8 mouse cellular contexts compared by ENCODE assay signal in the genomic region with DNA sequence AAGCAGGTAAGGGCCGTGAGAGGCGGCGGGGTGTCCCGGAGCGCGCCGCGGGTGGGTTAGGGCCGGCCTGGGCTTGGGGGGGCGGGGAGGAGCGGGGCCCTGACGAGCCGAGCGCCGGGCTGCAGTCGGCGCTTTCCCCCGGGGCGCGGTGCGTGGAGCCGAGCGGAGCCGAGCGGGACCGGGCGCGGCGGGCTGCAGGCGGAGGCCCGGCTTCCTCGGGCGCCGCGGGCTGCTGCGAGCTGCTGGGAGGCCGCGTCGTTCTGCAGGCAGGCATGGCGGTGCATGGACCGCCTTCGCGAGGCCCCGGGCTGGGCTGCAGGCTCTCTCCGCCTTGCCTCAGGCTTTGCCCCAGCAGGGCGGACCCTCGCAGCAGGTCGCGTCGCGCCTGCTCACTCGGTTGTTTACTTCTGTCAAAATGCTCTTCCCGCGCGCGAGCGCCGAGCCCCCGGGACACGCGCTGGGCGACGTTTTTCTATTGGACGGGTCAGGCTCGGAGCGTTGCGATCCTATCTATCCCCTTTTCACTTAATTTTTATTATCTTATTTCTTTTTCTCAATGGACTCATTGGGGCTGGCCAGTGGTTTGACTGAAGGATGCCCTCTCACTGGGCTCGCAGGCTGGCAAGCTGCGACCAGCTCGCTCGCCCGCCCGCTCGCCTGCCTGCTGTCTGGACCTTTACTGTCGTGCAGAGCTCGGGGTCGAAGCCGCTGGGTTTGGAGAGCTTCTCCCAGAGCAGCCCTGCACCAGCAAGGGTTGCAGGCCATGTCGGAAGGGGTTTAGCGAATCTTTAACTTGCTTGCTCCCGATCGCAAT. TPM values are rescaled to one million over a fixed set of nuclear protein-coding genes. Genes with fewer than 3 reads are reported as not detected.
DNase-seq lines count a peak whose midpoint lies in the region; ATAC-seq and TF ChIP-seq lines count a peak whose summit lies in the region.

No protein-coding gene starts in this region.

- ATAC-seq in embryonic facial prominence, embryonic 13.5 days (ENCODE audit: insufficient number of reproducible peaks, insufficient read depth, low FRiP score, low TSS enrichment, low read depth), result peak; percentile 73
- peak; percentile 71 for ATAC-seq in kidney, postnatal 0 days (replicated peaks; ENCODE audit: low FRiP score, low read depth)
- ATAC-seq in liver, embryonic 13.5 days (ENCODE audit: low read depth), result peak; percentile 75
- peak; percentile 77 for ATAC-seq in stomach, embryonic 16.5 days (ENCODE audit: insufficient read depth, low FRiP score)

- TF ChIP-seq EP300 in CH12.LX (IDR thresholded peaks at IDR 0.05; ENCODE audit: low read length), result no peak

- peaks cover 13 to 24% of the 10 kb centered on the region in 2 experiments for H3K36me3 ChIP-seq in CH12.LX (replicated peaks in 1 of 2; ENCODE audit: control insufficient read depth in 1 of 2, insufficient read depth in 1 of 2, low read length in 1 of 2)
- peaks cover 19% of the 10 kb centered on the region for H3K36me3 ChIP-seq in embryonic facial prominence, embryonic 13.5 days
- peaks cover 25% of the 10 kb centered on the region for H3K36me3 ChIP-seq in heart, embryonic 10.5 days
- H3K36me3 ChIP-seq in kidney, postnatal 0 days (ENCODE audit: insufficient read depth, low read length), result 0 out of 2 replicates have a peak, but pooled peaks cover 5% of the 10 kb centered on the region
- peaks cover 30% of the 10 kb centered on the region for H3K36me3 ChIP-seq in liver, embryonic 13.5 days
- H3K36me3 ChIP-seq in stomach, embryonic 16.5 days (ENCODE audit: control insufficient read depth, insufficient read depth, low read length), result 0 out of 2 replicates have a peak, but pooled peaks cover 4% of the 10 kb centered on the region

- H3K9ac ChIP-seq in CH12.LX (ENCODE audit: insufficient read depth, low read depth), result peak overlapping the region; percentile 89
- peak overlapping the region; percentile 96 for H3K9ac ChIP-seq in embryonic facial prominence, embryonic 13.5 days
- H3K9ac ChIP-seq in kidney, postnatal 0 days (ENCODE audit: low read depth, low read length), result peak overlapping the region; percentile 95
- H3K9ac ChIP-seq in liver, embryonic 13.5 days, result peak overlapping the region; percentile 97
- peak overlapping the region; percentile 98 for H3K9ac ChIP-seq in stomach, embryonic 16.5 days (ENCODE audit: low read length)

- H3K27me3 ChIP-seq in CH12.LX (replicated peaks), result no peaks in the 10 kb centered on the region
- no peaks in the 10 kb centered on the region for H3K27me3 ChIP-seq in embryonic facial prominence, embryonic 13.5 days
- H3K27me3 ChIP-seq in heart, embryonic 10.5 days (ENCODE audit: insufficient read depth, poor library complexity, severe bottlenecking), result no peaks in the 10 kb centered on the region
- no peaks in the 10 kb centered on the region for H3K27me3 ChIP-seq in kidney, postnatal 0 days (ENCODE audit: insufficient read depth, low read length)
- no peaks in the 10 kb centered on the region for H3K27me3 ChIP-seq in liver, embryonic 13.5 days
- no peaks in the 10 kb centered on the region for H3K27me3 ChIP-seq in stomach, embryonic 16.5 days (ENCODE audit: control insufficient read depth, insufficient read depth, low read length)

- TF ChIP-seq POLR2A in CH12.LX (IDR thresholded peaks at IDR 0.05; ENCODE audit: low read depth, low read length), result no peak

- no peak for TF ChIP-seq RAD21 in CH12.LX (IDR thresholded peaks at IDR 0.05; ENCODE audit: low read depth, low read length)

- dilution Hi-C loops in CH12.LX (cut with MboI; ENCODE audit: extremely low pct_ligation_motif_present, extremely low pct_unique_long_range_greater_than_20kb, low sequenced_read_pairs), result no loop called here

- no peaks in the 10 kb centered on the region for H3K9me3 ChIP-seq in CH12.LX (replicated peaks; ENCODE audit: low read length)
- no peaks in the 10 kb centered on the region for H3K9me3 ChIP-seq in embryonic facial prominence, embryonic 13.5 days
- no peaks in the 10 kb centered on the region for H3K9me3 ChIP-seq in heart, embryonic 10.5 days
- H3K9me3 ChIP-seq in kidney, postnatal 0 days (replicated peaks; ENCODE audit: low read length), result no peaks in the 10 kb centered on the region
- no peaks in the 10 kb centered on the region for H3K9me3 ChIP-seq in liver, embryonic 13.5 days (replicated peaks)
- no peaks in the 10 kb centered on the region for H3K9me3 ChIP-seq in stomach, embryonic 16.5 days (replicated peaks; ENCODE audit: control insufficient read depth, low read length)

- H3K79me2 ChIP-seq in CH12.LX (replicated peaks; ENCODE audit: control insufficient read depth, extremely low read depth, insufficient read depth, poor library complexity, severe bottlenecking), result peaks cover 45% of the 10 kb centered on the region

- H3K27ac ChIP-seq in CH12.LX (ENCODE audit: insufficient read depth, low read depth), result peak overlapping the region; percentile 22; the same call in 1 of the 2 replicates
- peak overlapping the region; percentile 97 for H3K27ac ChIP-seq in embryonic facial prominence, embryonic 13.5 days
- peak overlapping the region; percentile 98 for H3K27ac ChIP-seq in heart, embryonic 10.5 days
- H3K27ac ChIP-seq in kidney, postnatal 0 days, result peak overlapping the region; percentile 93
- peak overlapping the region; percentile 95 for H3K27ac ChIP-seq in liver, embryonic 13.5 days
- peak overlapping the region; percentile 96 for H3K27ac ChIP-seq in stomach, embryonic 16.5 days (ENCODE audit: low read length)

- under 1% methylated on average over 75 of the region's 82 CpGs for WGBS in embryonic facial prominence, embryonic 13.5 days
- under 1% methylated on average over 79 of the region's 82 CpGs for WGBS in heart, embryonic 10.5 days
- under 1% methylated on average over 51 of the region's 82 CpGs for WGBS in kidney, postnatal 0 days
- WGBS in liver, embryonic 13.5 days (ENCODE audit: insufficient replicate concordance), result under 1% methylated on average over 78 of the region's 82 CpGs
- WGBS in stomach, embryonic 16.5 days, result under 1% methylated on average over 57 of the region's 82 CpGs

- in situ Hi-C loops in CH12.LX (cut with MboI; ENCODE audit: low pct_ligation_motif_present, low pct_unique_long_range_greater_than_20kb, low sequenced_read_pairs), result no loop called here

- H3K4me3 ChIP-seq in CH12.LX (replicated peaks in 1 of 3; ENCODE audit: low read depth in 2 of 3, low read length in 2 of 3, poor library complexity in 1 of 3), result peak overlapping the region; percentile 79 to 97 (median 84)
- H3K4me3 ChIP-seq in embryonic facial prominence, embryonic 13.5 days, result peak overlapping the region; percentile 95
- H3K4me3 ChIP-seq in heart, embryonic 10.5 days, result peak overlapping the region; percentile 99
- H3K4me3 ChIP-seq in kidney, postnatal 0 days (replicated peaks; ENCODE audit: low read depth, low read length), result peak overlapping the region; percentile 90
- peak overlapping the region; percentile 100 for H3K4me3 ChIP-seq in liver, embryonic 13.5 days (replicated peaks)
- H3K4me3 ChIP-seq in stomach, embryonic 16.5 days (replicated peaks; ENCODE audit: low read length), result peak overlapping the region; percentile 98

- DNase-seq in CH12.LX (ENCODE audit: extremely low read depth), result peak; percentile 33
- peak; percentile 16 to 29 for DNase-seq in adrenal gland, postnatal 4 days (ENCODE audit: low spot score in 2 of 2)
- DNase-seq in heart, embryonic 10.5 days (ENCODE audit: low spot score), result peak; percentile 84
- peak; percentile 62 for DNase-seq in kidney, postnatal 0 days (ENCODE audit: low spot score)
- DNase-seq in liver, embryonic 13.5 days, result peak; percentile 66
- DNase-seq in neural tube, embryonic 10.5 days (ENCODE audit: extremely low spot score, low spot score), result peak; percentile 67

- H3K4me1 ChIP-seq in CH12.LX (ENCODE audit: control insufficient read depth in 1 of 2, insufficient read depth in 2 of 2), result peaks cover 0 to 21% of the 10 kb centered on the region in 2 experiments; a peak in 2 of 4 replicates
- peaks cover 12% of the 10 kb centered on the region for H3K4me1 ChIP-seq in embryonic facial prominence, embryonic 13.5 days
- H3K4me1 ChIP-seq in heart, embryonic 10.5 days, result peaks cover 15% of the 10 kb centered on the region
- H3K4me1 ChIP-seq in kidney, postnatal 0 days (replicated peaks; ENCODE audit: insufficient read depth, low read length), result peaks cover 10% of the 10 kb centered on the region
- peaks cover 34% of the 10 kb centered on the region for H3K4me1 ChIP-seq in liver, embryonic 13.5 days (replicated peaks)
- H3K4me1 ChIP-seq in stomach, embryonic 16.5 days (ENCODE audit: control insufficient read depth, insufficient read depth, low read length), result peaks cover 16% of the 10 kb centered on the region

- peak overlapping the region; percentile 87; the same call in 1 of the 2 replicates for H3K4me2 ChIP-seq in CH12.LX (ENCODE audit: insufficient read depth, low read depth, poor library complexity, severe bottlenecking)
- peak overlapping the region; percentile 93 for H3K4me2 ChIP-seq in embryonic facial prominence, embryonic 13.5 days
- peak overlapping the region; percentile 90 for H3K4me2 ChIP-seq in kidney, postnatal 0 days (ENCODE audit: low read length)
- H3K4me2 ChIP-seq in liver, embryonic 13.5 days, result peak overlapping the region; percentile 81
- peak overlapping the region; percentile 67 for H3K4me2 ChIP-seq in stomach, embryonic 16.5 days (ENCODE audit: low read depth, low read length)

- TF ChIP-seq CTCF in CH12.LX (conservative IDR thresholded peaks at IDR 0.05 in 1 of 2, IDR thresholded peaks at IDR 0.05 in 1 of 2; ENCODE audit: low read depth in 2 of 2, low read length in 2 of 2), result no peak
- TF ChIP-seq CTCF in kidney, postnatal 0 days (IDR thresholded peaks at IDR 0.05; ENCODE audit: low read depth), result no peak

RNA-seq across cellular contexts. Expression of gene Smc3, which starts 0.6 kb away (rescaled TPM):
- total RNA-seq in CH12.LX (2012; rRNA removed) (45.7 and 54.0 TPM in 2 replicates), CH12.LX (2014; rRNA removed) (56.0 and 62.1 TPM in 2 replicates)
- polyA plus RNA-seq in CH12.LX (2012; ENCODE audit: insufficient read length, low read depth), result 75.2 and 76.3 TPM in 2 replicates
- 10 to 100 TPM; 49.4 to 55.9 TPM for total RNA-seq in adrenal gland, postnatal 4 days (2021)
- 87.2 and 89.2 TPM in 2 replicates for polyA plus RNA-seq in embryonic facial prominence, embryonic 13.5 days (2015; fragmentation: Nextera tagmentation; extraction: Ambion mirVana)
- 47.0 and 64.8 TPM in 2 replicates for polyA plus RNA-seq in heart, embryonic 10.5 days (2016; fragmentation: Nextera tagmentation; extraction: Ambion mirVana)
- polyA plus RNA-seq in kidney, postnatal 0 days (2015; fragmentation: Nextera tagmentation; extraction: Ambion mirVana), result 49.8 and 53.8 TPM in 2 replicates
- polyA plus RNA-seq in liver, embryonic 13.5 days (2015; fragmentation: Nextera tagmentation; extraction: Ambion mirVana), result 45.0 and 53.4 TPM in 2 replicates
- polyA plus RNA-seq in stomach, embryonic 16.5 days (2015; fragmentation: Nextera tagmentation; extraction: Ambion mirVana), result 55.2 and 60.2 TPM in 2 replicates

RNA-seq across cellular contexts. Expression of gene Nutf2-ps1, which starts 11.9 kb away (rescaled TPM):
- total RNA-seq in CH12.LX (2012; rRNA removed), result 50.8 and 51.3 TPM in 2 replicates
- total RNA-seq in CH12.LX (2014; rRNA removed), result 195 and 220 TPM in 2 replicates
- polyA plus RNA-seq in CH12.LX (2012; ENCODE audit: insufficient read length, low read depth), result 366 and 509 TPM in 2 replicates
- total RNA-seq in adrenal gland, postnatal 4 days (2021), result 10 to 100 TPM; 88.1 to 98.9 TPM
- 349 and 460 TPM in 2 replicates for polyA plus RNA-seq in embryonic facial prominence, embryonic 13.5 days (2015; fragmentation: Nextera tagmentation; extraction: Ambion mirVana)
- polyA plus RNA-seq in heart, embryonic 10.5 days (2016; fragmentation: Nextera tagmentation; extraction: Ambion mirVana), result 373 and 457 TPM in 2 replicates
- polyA plus RNA-seq in kidney, postnatal 0 days (2015; fragmentation: Nextera tagmentation; extraction: Ambion mirVana), result 287 TPM in 2 replicates
- polyA plus RNA-seq in liver, embryonic 13.5 days (2015; fragmentation: Nextera tagmentation; extraction: Ambion mirVana), result 256 and 281 TPM in 2 replicates
- 258 and 338 TPM in 2 replicates for polyA plus RNA-seq in stomach, embryonic 16.5 days (2015; fragmentation: Nextera tagmentation; extraction: Ambion mirVana)

Comparison
In these comparisons a context has a peak if more than half of its experiments do, and no peak if none do; other contexts are left out.
1. Peak in every context shown above with its lines: DNase-seq, ATAC-seq, H3K4me3 ChIP-seq and H3K27ac ChIP-seq.
2. DNase-seq: peak in every context shown above with its lines; median percentile 84 in heart, embryonic 10.5 days; 67 in neural tube, embryonic 10.5 days; 66 in liver, embryonic 13.5 days; 62 in kidney, postnatal 0 days; 33 in CH12.LX; 22 in adrenal gland, postnatal 4 days.
3. H3K27ac ChIP-seq: peak in every context shown above with its lines; median percentile 98 in heart, embryonic 10.5 days; 97 in embryonic facial prominence, embryonic 13.5 days; 96 in stomach, embryonic 16.5 days; 95 in liver, embryonic 13.5 days; 93 in kidney, postnatal 0 days; 22 in CH12.LX.